Mouse (Mus musculus): ENCODE measurements around the gene 4933405L10Rik.

Gene 4933405L10Rik

GRCm38 (mm10) chr8:105707498-105708403, at the start of gene 4933405L10Rik, which contains the start of gene Enkd1:
Gene 4933405L10Rik, plus strand, starts transcription at chr8:105707655.
Gene Enkd1, minus strand, starts transcription at chr8:105708210.
- DNase-seq (ENCODE audit: low read depth, low spot score), result peak; percentile 97

- peak; percentile 27 for DNase-seq (ENCODE audit: low read depth, low spot score)
Observed at GRCm38 (mm10) chr8:105661167-105661566, 46.3 kb upstream of the 4933405L10Rik start.

- no peak for DNase-seq (ENCODE audit: low read depth, low spot score)
Observed at GRCm38 (mm10) chr8:105677891-105678290, 29.6 kb upstream of the 4933405L10Rik start.

GRCm38 (mm10) chr8:105685325-105685724, 22.1 kb upstream of the 4933405L10Rik start:
- no peak for DNase-seq (ENCODE audit: low read depth, low spot score)

GRCm38 (mm10) chr8:105685796-105686308, 21.6 kb upstream of the 4933405L10Rik start, which contains the start of gene Carmil2:
Gene Carmil2, plus strand, starts transcription at chr8:105686274.
- DNase-seq (ENCODE audit: low read depth, low spot score), result peak; percentile 43

- no peak for DNase-seq (ENCODE audit: low read depth, low spot score)
Observed at GRCm38 (mm10) chr8:105686551-105686950, 20.9 kb upstream of the 4933405L10Rik start.

GRCm38 (mm10) chr8:105687512-105687911, 19.9 kb upstream of the 4933405L10Rik start:
- DNase-seq (ENCODE audit: low read depth, low spot score), result no peak

GRCm38 (mm10) chr8:105688242-105688752, 19.2 kb upstream of the 4933405L10Rik start:
- DNase-seq (ENCODE audit: low read depth, low spot score), result no peak

- no peak for DNase-seq (ENCODE audit: low read depth, low spot score)
Observed at GRCm38 (mm10) chr8:105689256-105689982, 18.0 kb upstream of the 4933405L10Rik start.

- no peak for DNase-seq (ENCODE audit: low read depth, low spot score)
Observed at GRCm38 (mm10) chr8:105689983-105690360, 17.5 kb upstream of the 4933405L10Rik start.

- no peak for DNase-seq (ENCODE audit: low read depth, low spot score)
Observed at GRCm38 (mm10) chr8:105690978-105691377, 16.5 kb upstream of the 4933405L10Rik start.

GRCm38 (mm10) chr8:105692449-105693182, 14.8 kb upstream of the 4933405L10Rik start:
- no peak for DNase-seq (ENCODE audit: low read depth, low spot score)

GRCm38 (mm10) chr8:105693648-105694047, 13.8 kb upstream of the 4933405L10Rik start:
- peak; percentile 72 for DNase-seq (ENCODE audit: low read depth, low spot score)

- DNase-seq (ENCODE audit: low read depth, low spot score), result peak; percentile 40
Observed at GRCm38 (mm10) chr8:105694051-105694799, 13.2 kb upstream of the 4933405L10Rik start.

- no peak for DNase-seq (ENCODE audit: low read depth, low spot score)
Observed at GRCm38 (mm10) chr8:105695080-105695780, 12.2 kb upstream of the 4933405L10Rik start.

- DNase-seq (ENCODE audit: low read depth, low spot score), result no peak
Observed at GRCm38 (mm10) chr8:105697196-105697780, 10.2 kb upstream of the 4933405L10Rik start.

GRCm38 (mm10) chr8:105698734-105699133, 8.7 kb upstream of the 4933405L10Rik start:
- no peak for DNase-seq (ENCODE audit: low read depth, low spot score)

GRCm38 (mm10) chr8:105699488-105700215, 7.8 kb upstream of the 4933405L10Rik start:
- no peak for DNase-seq (ENCODE audit: low read depth, low spot score)

GRCm38 (mm10) chr8:105700566-105700965, 6.9 kb upstream of the 4933405L10Rik start:
- peak; percentile 48 for DNase-seq (ENCODE audit: low read depth, low spot score)
